Mouse (Mus musculus): ENCODE measurements around the gene Dab2ip.
A peak's percentile ranks its signal among the peaks of the same experiment; 100 is the strongest.

The Dab2ip gene

GRCm38 (mm10) chr2:35595102-35595501, 37.0 kb downstream of the Dab2ip start:
- peak; percentile 10 for DNase-seq (ENCODE audit: low read depth, low spot score)

- DNase-seq (ENCODE audit: low read depth, low spot score) = no peak
Observed at GRCm38 (mm10) chr2:35595718-35596117, 37.7 kb downstream of the Dab2ip start.

- DNase-seq (ENCODE audit: low read depth, low spot score) = no peak
Observed at GRCm38 (mm10) chr2:35596796-35597195, 38.7 kb downstream of the Dab2ip start.

- no peak for DNase-seq (ENCODE audit: low read depth, low spot score)
Observed at GRCm38 (mm10) chr2:35598819-35599218, 40.8 kb downstream of the Dab2ip start.

- DNase-seq (ENCODE audit: low read depth, low spot score) = no peak
Observed at GRCm38 (mm10) chr2:35601665-35602064, 43.6 kb downstream of the Dab2ip start.

GRCm38 (mm10) chr2:35607476-35607875, 49.4 kb downstream of the Dab2ip start:
- DNase-seq (ENCODE audit: low read depth, low spot score) = no peak

- DNase-seq (ENCODE audit: low read depth, low spot score) = no peak
Observed at GRCm38 (mm10) chr2:35608856-35609255, 50.8 kb downstream of the Dab2ip start.

- DNase-seq (ENCODE audit: low read depth, low spot score) = no peak
Observed at GRCm38 (mm10) chr2:35609317-35609716, 51.3 kb downstream of the Dab2ip start.

- no peak for DNase-seq (ENCODE audit: low read depth, low spot score)
Observed at GRCm38 (mm10) chr2:35610168-35610951, 52.3 kb downstream of the Dab2ip start.

GRCm38 (mm10) chr2:35610976-35611375, 52.9 kb downstream of the Dab2ip start:
- no peak for DNase-seq (ENCODE audit: low read depth, low spot score)

GRCm38 (mm10) chr2:35611645-35612044, 53.6 kb downstream of the Dab2ip start:
- no peak for DNase-seq (ENCODE audit: low read depth, low spot score)

- DNase-seq (ENCODE audit: low read depth, low spot score) = no peak
Observed at GRCm38 (mm10) chr2:35612297-35612696, 54.2 kb downstream of the Dab2ip start.

GRCm38 (mm10) chr2:35613946-35614353, 55.9 kb downstream of the Dab2ip start:
- DNase-seq (ENCODE audit: low read depth, low spot score) = peak; percentile 42

GRCm38 (mm10) chr2:35614411-35614810, 56.3 kb downstream of the Dab2ip start:
- no peak for DNase-seq (ENCODE audit: low read depth, low spot score)

GRCm38 (mm10) chr2:35615366-35615765, 57.3 kb downstream of the Dab2ip start:
- no peak for DNase-seq (ENCODE audit: low read depth, low spot score)

GRCm38 (mm10) chr2:35615977-35616376, 57.9 kb downstream of the Dab2ip start:
- DNase-seq (ENCODE audit: low read depth, low spot score) = no peak

GRCm38 (mm10) chr2:35616891-35617658, 59.0 kb downstream of the Dab2ip start:
- DNase-seq (ENCODE audit: low read depth, low spot score) = no peak

- no peak for DNase-seq (ENCODE audit: low read depth, low spot score)
Observed at GRCm38 (mm10) chr2:35618981-35619380, 60.9 kb downstream of the Dab2ip start.

GRCm38 (mm10) chr2:35619532-35619931, 61.5 kb downstream of the Dab2ip start:
- DNase-seq (ENCODE audit: low read depth, low spot score) = no peak

GRCm38 (mm10) chr2:35620364-35621224, 62.5 kb downstream of the Dab2ip start:
- DNase-seq (ENCODE audit: low read depth, low spot score) = no peak

- no peak for DNase-seq (ENCODE audit: low read depth, low spot score)
Observed at GRCm38 (mm10) chr2:35621225-35621519, 63.1 kb downstream of the Dab2ip start.

GRCm38 (mm10) chr2:35621796-35622195, 63.7 kb downstream of the Dab2ip start:
- no peak for DNase-seq (ENCODE audit: low read depth, low spot score)

Measured in A20 (cell line).